Mouse (Mus musculus) bone marrow, adult 2 months (tissue): ENCODE data around the gene Stard3. TPM values are rescaled to one million over a fixed set of nuclear protein-coding genes. Genes with fewer than 3 reads are reported as not detected.

Experiments
- H3K27ac ChIP-seq: fragments of 200-500 bp; 2 replicates; pipeline ENCODE4 v1.5.1; 2012; ENCODE audit warnings: low read depth, mild to moderate bottlenecking, control low read depth, inconsistent platforms, low read length; ENCODE audit not compliant: control insufficient read depth, poor library complexity, insufficient read depth
- H3K4me1 ChIP-seq: fragments of 200-500 bp; 2 replicates; pipeline ENCODE4 v1.6.1; 2011; ENCODE audit warnings: low read length; ENCODE audit not compliant: control insufficient read depth, insufficient read depth
- H3K4me3 ChIP-seq: fragments of 200-500 bp; replicated peaks from 2 replicates; pipeline ENCODE3; 2011; ENCODE audit warnings: mild to moderate bottlenecking, low read depth, low read length, control low read depth; ENCODE audit not compliant: control insufficient read depth
- CTCF ChIP-seq: fragments of 200-500 bp; IDR thresholded peaks from 2 replicates; pipeline ENCODE4 v1.5.1; 2011; ENCODE audit warnings: low read length, control low read depth; ENCODE audit not compliant: control insufficient read depth, insufficient read depth
- POLR2A ChIP-seq: fragments of 200-500 bp; IDR thresholded peaks from 2 replicates; pipeline ENCODE4 v1.6.1; 2011; ENCODE audit warnings: low read depth, mild to moderate bottlenecking, control low read depth, low read length, borderline replicate concordance; ENCODE audit not compliant: control insufficient read depth
- WGBS: fragments of 180-500 bp; shearing (Covaris S2); methylation state at CpG from one replicate; pipeline ENCODE4 v1.1.7; 2018; 5-methylcytosine and 5-hydroxymethylcytosine counted together
- polyA plus RNA-seq: library from polyadenylated mRNA; stranded (reverse); fragments of >200 nt; gene quantifications from 2 replicates; pipeline ENCODE4 v1.2.4, GENCODE M21; 2011; ENCODE audit warnings: low replicate concordance; ENCODE audit not compliant: missing spikeins, insufficient read depth, insufficient read length

The Stard3 gene
- polyA plus RNA-seq, 1 experiment: 32.3 TPM

- no peak overlapping the region for H3K4me3 ChIP-seq
- H3K27ac ChIP-seq: no peak overlapping the region
- no peak for TF ChIP-seq POLR2A
- no peak for TF ChIP-seq CTCF
- no peaks in the 10 kb centered on the region; the same call in 1 of the 2 replicates for H3K4me1 ChIP-seq
- WGBS: 48% methylated on average over 3 of the region's 3 CpGs
These were observed 42.6 kb downstream of the Stard3 start for GRCm38 (mm10) chr11:98400816-98401215.

GRCm38 (mm10) chr11:98406621-98407020 is 48.5 kb downstream of the Stard3 start:
- Histone ChIP-seq H3K4me1 (no peaks in the 10 kb centered on the region), H3K4me3 (no peak overlapping the region), H3K27ac (no peak overlapping the region)
- WGBS: 75% methylated on average over 6 of the region's 6 CpGs
- TF ChIP-seq CTCF (no peak), POLR2A (no peak)

GRCm38 (mm10) chr11:98408872-98409271 is 50.7 kb downstream of the Stard3 start:
- 66% methylated on average over 8 of the region's 8 CpGs for WGBS
- no peak overlapping the region for H3K27ac ChIP-seq
- H3K4me1 ChIP-seq: no peaks in the 10 kb centered on the region
- no peak overlapping the region for H3K4me3 ChIP-seq
- no peak for TF ChIP-seq POLR2A
- no peak for TF ChIP-seq CTCF

GRCm38 (mm10) chr11:98409341-98409822 is 51.2 kb downstream of the Stard3 start:
- Histone ChIP-seq H3K4me1 (no peaks in the 10 kb centered on the region), H3K4me3 (no peak overlapping the region), H3K27ac (no peak overlapping the region)
- no peak for TF ChIP-seq CTCF
- no peak for TF ChIP-seq POLR2A
- 7% methylated on average over 10 of the region's 10 CpGs for WGBS

- Histone ChIP-seq H3K27ac (peak within 1 kb of the TSS; percentile 7; the same call in 1 of the 2 replicates), H3K4me3 (no peak within 1 kb of the TSS), H3K4me1 (no peaks in the 10 kb centered on the region)
- no peak for TF ChIP-seq CTCF
- TF ChIP-seq POLR2A: 0 out of 2 replicates have a peak, but pooled peaks have one; percentile 10
- WGBS: under 1% methylated on average over 49 of the region's 49 CpGs
These were observed 54.2 kb downstream of the Stard3 start, which contains the start of gene Erbb2 for GRCm38 (mm10) chr11:98412273-98412796. TSS of gene Erbb2 (plus strand) at chr11:98412470.

GRCm38 (mm10) chr11:98412797-98413301 is 54.7 kb downstream of the Stard3 start:
- 1% methylated on average over 40 of the region's 40 CpGs for WGBS
- H3K4me1 ChIP-seq: no peaks in the 10 kb centered on the region
- H3K27ac ChIP-seq: no peak overlapping the region; the same call in 1 of the 2 replicates
- H3K4me3 ChIP-seq: no peak overlapping the region
- TF ChIP-seq CTCF (no peak), POLR2A (no peak)

GRCm38 (mm10) chr11:98413731-98414130 is 55.6 kb downstream of the Stard3 start:
- 28% methylated on average over 7 of the region's 7 CpGs for WGBS
- Histone ChIP-seq H3K27ac (no peak overlapping the region), H3K4me3 (no peak overlapping the region), H3K4me1 (no peaks in the 10 kb centered on the region)
- no peak for TF ChIP-seq POLR2A
- no peak for TF ChIP-seq CTCF

- H3K27ac ChIP-seq: no peak overlapping the region
- H3K4me3 ChIP-seq: no peak overlapping the region
- whole genome bisulfite sequencing: 25% methylated on average over 2 of the region's 2 CpGs
- H3K4me1 ChIP-seq: no peaks in the 10 kb centered on the region
- no peak for TF ChIP-seq POLR2A
- TF ChIP-seq CTCF: no peak
These were observed 56.0 kb downstream of the Stard3 start for GRCm38 (mm10) chr11:98414162-98414561.
